Mouse (Mus musculus) embryo, embryonic 10 days (tissue): ENCODE measurements around the gene Srp54a.
A peak's percentile ranks its signal among the peaks of the same experiment; 100 is the strongest.
"Not testable (repeated sequence)": the region's sequence is repeated elsewhere in the genome, so short reads cannot be mapped to it uniquely, and the experiment has no call there.

Experiments
- DNase-seq: peaks from one replicate; pipeline ENCODE4 v3.0.0-alpha.2; 2015; ENCODE audit warnings: low spot score

The Srp54a gene

DNA sequence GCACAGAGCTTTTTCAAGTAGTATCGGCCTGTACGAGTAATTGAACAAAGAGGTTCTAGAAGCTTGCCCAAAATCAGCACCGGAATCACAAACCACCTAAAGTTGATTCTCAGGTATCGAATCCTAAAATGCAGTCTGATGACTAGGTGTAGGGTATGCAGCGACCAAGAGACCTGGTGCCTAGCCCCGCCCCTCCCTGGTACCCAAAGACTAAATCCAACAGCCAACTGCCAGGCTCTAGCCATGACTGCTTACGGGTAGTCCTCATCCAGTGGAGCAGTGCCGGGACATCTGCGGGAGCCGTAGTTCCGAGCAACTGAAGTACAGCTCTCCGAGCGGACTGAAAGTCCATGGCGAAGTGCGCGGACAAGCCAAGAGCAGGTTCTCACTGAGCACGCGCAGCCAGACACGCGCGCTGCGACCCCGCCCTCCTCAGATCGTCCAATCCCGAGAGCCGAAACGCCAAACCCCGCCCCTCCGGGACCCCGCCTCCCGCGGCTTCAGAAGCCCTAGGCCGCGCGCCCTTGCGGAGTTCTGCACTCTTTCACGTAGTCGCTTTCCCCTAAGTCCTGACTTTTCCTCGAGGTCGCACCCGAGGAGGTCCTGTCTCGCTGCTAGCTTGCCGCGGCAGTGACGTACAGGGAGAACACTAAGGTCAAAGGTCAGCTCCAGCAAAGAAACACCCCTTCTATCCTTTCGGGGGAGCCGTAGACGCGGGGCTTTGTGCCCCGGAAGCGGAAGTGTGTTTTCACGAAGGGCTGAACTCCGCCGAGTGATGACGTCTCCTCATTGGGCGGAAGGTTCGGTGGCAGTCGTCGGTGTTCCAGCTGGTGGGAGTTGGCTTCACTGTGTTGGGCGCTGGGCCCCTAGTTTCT, at the start of gene Srp54a, which contains the start of gene 2700097O09Rik:
TSS of gene Srp54a (plus strand) at position 537 of the 875 bp plus-strand sequence.
TSS of gene 2700097O09Rik (minus strand) at position 385 of the 875 bp plus-strand sequence.
- DNase-seq, result peak; percentile 95

DNA sequence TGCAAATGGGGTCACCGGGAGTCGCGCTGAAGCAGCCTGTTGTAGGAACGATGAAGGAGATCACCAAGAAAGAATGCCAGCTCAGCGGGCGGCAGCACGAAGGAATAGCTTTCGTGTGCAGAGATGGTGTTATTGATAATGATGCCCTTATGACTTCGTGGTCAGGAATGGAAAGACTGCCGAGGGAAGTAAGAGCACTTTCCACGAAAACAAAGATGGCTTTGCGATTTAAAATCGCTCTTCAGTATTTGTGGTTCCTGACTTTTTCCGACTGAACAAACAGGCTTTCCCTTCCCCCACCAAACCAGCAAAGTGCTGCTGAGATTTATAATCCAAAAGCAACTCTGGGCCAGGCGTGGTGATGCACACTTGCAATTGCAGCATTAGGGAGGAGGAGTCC, 39.1 kb upstream of the Srp54a start:
- DNase-seq, result no peak

DNA sequence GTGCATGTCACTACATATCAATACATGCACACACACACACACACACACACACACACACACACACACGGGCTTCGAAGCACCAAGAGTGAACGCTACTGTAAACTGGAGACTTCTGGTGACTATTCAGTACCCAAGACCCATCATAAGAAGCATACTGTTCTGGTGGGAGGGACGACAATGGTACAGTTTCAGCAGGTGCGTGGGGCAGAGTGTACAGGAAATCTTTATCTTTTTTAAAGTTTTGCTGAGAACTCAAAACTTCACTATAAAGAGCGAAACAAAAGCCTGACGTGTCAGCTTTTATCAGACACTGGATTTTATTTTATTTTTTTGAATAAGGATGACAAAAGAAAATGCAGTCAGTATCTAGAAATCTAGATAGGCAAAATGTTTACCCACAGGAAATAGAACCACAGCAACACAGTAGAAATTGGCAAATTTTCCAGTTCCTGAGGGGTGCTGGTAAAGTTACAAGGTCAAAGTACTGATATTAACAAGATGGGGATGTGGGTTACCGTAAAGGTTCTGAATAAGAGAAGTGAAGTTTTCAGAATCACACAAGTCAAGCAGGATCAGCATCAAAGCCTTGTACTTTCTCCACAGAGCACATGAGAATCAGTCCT, 30.2 kb upstream of the Srp54a start:
- DNase-seq, result no peak

DNA sequence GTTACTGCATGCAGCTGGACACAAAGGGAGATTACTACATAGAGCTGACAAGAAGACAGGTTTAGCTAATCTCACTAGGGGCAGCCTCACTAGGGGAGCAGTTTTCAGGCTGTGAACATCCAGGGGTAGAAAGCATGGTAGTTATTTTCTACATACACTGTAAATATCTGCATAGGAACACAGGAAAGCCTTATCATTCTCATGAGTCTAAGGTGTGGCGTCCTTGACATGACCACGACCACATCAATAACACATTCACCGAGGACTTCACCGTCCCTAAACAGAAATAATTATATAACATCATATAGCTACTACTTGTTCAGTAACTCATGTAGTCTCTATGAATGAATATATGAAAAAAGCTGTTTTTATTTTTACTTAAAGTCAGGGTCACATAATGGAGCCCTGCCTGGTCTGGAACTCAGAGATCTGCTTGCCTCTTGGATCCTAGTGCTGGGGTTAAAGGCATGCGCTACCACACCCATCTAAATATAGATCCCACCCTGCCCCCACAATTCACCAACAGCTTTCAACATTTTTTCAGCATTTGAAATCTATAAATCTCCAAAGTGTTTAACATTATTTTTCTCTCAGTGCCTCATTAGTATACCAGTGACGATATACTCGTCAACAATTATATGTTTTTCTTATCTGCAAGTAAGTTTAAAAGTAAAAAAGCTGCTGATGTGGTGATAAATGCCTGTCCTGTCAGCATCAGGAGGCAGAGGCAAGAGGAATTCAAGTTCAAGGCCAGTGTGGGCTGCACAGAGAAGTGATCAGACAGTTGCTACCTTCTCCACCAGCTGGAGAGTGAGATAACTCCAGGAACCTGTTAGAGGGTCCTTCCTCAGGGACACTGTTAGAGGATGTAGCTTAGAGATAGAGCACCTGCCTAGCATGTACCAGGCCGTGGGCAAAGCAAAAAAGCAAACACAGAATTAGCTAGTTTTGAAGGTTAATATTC, 28.6 kb upstream of the Srp54a start:
- peak; percentile 21 for DNase-seq

DNA sequence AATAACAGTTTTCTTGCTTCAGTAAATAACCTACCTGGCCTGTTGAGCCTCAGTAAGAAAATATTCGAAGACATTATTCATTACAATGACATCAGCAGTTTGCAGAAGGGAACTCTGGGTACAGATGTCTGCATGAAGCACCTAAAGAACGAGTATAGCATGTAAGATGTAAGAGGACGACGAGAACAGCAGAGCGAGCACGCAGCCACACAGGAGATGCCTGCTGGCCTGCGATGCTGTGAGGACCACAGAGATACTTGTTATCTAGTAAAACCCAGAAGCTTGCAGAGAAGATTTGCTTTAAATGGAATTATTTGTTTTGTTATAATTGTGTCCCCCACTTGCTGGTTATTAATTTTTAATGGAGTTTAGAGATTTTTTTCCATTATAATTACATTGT, 26.8 kb upstream of the Srp54a start:
- DNase-seq, result no peak

DNA sequence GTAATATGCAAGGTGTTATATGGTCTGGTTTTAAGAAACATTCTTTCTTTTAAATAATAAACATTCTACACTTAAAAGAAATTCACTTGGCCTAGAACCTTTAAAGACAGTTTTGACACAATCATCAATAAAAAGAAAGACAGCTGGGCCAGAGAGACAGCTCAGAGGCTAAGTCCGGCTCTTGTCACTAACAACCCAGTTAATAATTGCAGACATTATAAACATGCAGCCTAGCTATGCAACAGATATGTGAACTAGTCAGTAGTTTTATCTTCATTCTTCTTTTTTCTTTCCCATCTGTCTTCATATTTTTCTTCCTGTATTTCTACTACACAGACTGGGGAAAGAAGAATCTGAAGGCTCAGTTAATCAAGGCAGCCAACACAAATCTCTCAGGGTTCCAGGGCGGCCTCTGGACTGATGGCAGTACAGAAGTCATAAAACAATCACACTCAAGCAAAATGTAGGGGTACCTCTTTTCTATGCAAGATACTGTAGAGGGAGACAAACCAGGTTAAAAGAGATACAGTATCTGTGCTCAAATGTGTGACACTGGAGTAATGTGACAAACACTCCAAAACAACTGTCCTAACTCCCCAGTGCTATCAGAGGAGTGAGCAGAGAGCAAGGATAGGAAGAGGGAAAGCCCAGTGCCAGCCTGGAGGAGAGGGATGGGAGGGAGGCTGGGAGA, 25.4 kb upstream of the Srp54a start:
- DNase-seq, result no peak

DNA sequence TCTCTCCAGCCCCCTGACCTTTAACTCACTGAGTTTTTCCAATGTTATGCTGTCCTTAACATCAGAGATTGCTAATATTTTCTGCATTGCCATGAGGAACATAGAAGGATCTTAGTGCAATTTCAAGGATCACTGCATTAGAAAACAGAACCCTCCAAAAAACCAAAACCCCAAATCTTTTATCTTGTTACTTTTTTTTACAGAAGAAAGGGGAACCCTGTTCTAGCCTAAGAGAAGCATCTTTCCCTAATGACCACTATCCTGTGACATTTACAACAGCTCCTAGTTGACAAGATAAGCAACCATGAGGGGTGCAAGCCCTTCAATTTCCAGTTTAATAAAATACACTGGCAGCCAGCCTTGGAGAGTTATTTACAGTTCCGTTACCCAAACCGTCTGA, 23.4 kb upstream of the Srp54a start:
- no peak for DNase-seq

DNA sequence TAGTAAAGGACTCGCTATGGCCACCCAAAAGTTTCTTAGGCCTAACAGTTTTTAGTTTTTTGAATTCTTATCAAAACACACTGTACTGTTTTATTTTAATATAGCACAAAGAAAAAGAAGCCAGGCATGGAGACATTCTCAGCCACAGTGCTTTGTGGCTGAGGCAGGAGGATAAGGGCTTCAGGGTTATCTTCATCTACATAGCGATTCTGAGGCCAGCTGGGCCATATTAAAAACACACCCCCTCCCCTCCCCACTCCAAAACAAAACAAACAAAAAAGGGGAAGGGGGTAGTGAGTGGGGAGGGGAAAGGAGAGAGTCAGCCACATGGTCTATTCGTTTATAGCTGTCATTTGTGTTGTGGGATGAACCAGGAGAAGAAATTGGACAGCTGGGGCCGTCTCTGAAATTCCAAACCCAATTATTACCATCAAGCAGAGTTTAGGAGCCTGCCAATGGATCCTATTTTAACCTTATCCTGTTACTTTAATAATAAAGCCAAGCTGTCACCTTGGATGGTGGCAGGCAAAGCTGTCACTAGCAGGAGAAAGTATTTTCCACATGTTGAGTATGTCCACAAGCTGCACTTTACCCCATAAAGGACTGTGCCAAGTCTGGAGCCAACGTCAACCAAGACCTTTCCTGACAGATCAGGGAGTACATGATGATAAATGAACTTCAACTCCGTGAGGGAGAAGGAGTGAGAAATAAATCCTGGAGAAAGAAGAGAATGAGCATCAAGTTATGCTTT, 21.0 kb upstream of the Srp54a start:
- DNase-seq, result no peak

DNA sequence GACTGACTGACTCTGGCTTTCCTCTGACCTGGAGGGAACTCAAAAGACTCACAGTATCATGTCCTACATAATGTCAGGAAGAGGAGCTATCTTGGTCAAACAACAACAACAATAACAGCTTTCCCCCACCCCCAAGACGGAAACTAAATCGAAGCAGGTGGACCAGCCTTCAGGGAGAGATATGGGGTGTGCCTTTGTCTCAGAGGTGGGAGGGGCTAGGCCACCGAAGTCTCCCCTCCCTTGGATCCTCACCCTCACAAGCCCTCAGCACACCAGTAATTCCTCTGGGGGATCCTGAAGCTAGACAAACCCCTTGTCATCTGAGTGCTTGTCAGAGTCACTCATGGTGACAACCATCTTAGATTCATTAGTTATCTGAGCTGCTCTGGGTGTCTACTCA, 20.2 kb upstream of the Srp54a start:
- DNase-seq, result no peak

DNA sequence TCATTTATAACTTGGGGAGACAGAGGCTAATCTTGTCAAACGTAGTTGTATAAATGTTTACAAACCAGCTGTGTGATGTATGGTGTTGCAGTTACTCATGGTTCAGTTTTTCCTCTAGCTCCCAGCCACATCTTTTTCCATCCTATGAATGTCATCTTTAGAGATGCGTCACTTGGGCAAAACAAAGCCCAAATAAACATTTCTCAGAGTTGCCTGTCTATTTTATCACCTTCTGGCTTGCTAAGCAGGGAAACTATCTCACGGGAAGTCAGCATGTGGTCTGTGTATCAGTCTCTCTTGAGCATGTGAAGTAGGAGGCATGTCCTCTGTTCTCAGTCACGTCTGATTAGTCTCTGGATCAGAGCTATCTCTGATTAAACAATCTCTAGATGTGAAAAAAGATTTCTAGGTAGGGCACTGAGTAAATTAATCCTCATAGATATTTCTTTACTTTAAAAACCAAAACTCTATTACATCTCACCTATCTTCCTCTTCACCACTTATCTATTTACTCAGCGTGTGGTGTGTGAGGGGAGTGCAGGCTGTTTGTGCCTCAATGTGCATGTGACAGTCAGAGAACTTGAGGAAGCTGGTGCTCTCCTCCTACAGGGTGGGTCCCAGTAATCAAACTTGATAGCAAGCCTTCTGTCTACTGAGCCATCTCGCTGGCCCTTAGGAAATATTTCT, 19.7 kb upstream of the Srp54a start:
- no peak for DNase-seq

DNA sequence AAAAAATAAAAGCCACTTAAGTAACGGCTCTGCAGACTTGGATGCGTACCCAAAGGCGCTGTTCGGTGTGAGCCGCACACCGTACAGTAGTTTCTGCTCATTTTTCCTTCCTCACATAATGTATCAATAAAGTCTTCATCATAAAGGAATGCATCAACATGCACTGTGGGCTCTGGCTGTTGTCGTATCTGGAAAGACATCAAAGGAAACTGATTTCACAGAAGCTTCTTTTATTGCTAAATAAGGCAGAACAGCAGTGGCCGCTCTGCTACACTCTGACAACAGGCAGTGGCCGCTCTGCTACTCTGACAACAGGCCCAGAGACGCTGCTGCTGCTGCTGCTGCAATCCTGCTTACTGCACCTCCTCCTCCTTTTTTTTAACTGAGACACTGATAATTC, 19.1 kb upstream of the Srp54a start:
- no peak for DNase-seq

DNA sequence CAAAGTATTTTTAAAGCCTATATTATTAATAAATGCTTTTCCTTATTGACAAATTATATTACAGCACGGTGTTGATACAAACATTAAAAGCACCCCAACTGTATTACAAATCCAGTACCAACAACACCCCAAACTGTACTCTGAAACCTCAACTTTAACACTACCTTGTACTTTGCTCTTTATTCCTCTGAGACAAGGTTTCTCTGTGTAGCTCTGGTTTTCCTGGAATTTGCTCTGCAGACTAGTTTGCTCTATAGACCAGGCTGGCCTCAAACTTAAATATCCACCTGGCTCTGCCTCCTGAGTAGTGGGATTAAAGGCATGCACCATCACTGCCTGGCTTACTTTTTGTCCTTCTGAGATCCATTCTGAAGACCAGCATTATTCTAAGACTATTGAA, 17.9 kb upstream of the Srp54a start:
- DNase-seq, result no peak

DNA sequence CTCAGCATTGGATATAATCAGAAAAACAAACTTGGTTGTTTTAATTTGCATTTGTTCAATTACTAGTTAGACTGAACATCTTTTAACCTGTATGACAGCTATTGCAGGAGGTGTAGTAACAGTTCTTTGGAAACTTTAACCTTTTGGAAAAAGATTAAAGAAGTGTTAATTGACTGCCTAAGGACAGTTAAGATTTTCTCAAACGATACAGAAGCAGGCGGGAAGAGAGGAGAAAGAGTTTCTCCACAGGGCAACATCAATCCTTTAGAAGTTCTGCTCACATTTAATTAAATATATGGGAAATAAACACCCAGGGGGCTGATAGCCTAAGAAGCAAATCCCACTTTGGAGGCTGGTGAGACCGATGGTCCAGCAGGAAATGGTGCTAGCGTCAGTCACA, 7.6 kb upstream of the Srp54a start:
- DNase-seq, result no peak

DNA sequence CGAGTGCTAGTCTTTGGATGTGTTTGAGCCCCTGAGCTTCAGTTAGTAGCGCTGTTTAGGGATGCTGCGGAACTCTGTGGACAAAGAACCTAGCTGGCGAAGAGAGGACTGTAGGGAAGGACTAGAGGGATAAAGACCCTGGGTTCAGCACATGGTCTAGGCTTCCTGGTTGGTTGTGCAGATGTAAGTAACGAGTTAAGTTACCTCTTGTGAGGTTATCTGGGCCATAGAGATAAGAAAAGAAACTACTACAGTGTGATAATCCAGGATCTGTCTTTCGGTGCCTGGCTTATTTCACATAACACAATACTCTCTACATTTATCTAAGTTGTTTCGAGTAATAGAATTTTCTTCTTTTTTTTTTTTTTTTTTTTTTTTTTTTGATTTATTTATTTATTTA, 6.4 kb upstream of the Srp54a start:
- no peak for DNase-seq

DNA sequence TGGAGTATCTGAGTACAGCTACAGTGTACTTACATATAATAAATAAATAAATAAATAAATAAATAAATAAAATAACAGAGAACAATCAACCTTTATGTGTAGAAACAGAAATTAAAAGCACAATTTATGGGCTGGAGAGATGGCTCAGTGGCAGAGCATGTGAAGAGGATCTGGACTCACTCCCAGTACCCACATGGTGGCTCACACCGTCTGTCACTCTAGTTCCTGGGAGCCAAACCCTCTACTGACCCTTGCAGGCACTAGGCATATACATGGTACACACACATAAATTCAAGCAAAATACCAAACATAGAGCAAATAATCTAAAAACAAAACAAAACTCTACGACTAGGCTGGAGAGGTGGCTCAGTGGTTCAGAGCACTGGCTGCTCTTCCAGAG, 4.8 kb upstream of the Srp54a start:
- DNase-seq, result no peak

DNA sequence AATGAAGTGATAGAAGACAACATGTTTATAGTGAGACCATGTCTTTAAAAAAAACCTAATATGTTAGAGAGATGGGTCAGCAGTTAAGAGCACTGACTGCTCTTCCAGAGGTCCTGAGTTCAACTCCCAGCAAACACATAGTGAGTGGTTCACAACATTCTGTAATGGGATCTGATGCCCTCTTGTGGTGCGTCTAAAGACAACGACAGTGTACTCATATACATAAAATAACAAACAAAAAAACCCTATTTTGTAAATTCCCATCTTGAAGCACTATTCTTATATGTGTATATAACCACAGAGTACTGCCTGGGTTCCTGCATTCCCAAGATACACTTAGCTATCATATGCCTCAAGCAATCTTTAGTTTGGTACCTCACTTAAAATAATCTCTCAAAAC, 1.4 kb upstream of the Srp54a start:
- not testable (repeated sequence) for DNase-seq

DNA sequence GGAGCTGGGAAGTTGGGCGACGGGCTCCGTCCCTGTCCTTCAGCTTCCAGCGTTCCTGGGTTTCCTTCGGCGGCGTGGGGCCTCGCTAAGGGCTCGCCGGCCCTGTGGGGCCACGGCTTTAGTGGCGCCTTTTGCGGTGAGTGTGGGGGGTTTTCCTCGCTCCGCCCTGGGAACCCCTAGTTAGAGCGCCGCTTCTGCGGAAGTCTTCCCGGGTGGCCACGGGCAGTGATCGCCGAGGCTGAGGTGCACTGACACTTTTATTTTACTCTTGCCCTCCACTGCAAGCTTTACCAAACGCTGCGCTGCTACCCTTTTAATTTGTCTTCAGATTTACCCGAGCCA, 510 bp downstream of the Srp54a start:
- not testable (repeated sequence) for DNase-seq

DNA sequence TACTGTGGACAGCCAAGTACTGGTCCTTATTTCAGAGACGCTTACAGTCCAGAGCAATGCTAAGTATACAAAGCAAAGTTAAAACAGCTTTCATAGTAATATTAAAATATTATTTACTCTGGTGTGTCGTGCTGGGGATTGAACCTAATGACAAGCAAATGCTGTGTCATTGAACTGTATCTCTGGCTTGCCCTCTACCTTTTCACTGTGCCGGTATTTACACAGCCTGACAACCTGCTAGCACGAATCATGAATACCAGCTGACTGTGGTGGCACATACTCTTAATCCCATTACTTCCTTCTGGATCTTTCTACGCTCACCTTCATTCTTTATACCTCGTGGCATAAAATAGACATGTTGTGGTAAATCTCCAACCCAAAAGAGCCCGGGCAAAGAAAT, 12.1 kb downstream of the Srp54a start:
- not testable (repeated sequence) for DNase-seq

DNA sequence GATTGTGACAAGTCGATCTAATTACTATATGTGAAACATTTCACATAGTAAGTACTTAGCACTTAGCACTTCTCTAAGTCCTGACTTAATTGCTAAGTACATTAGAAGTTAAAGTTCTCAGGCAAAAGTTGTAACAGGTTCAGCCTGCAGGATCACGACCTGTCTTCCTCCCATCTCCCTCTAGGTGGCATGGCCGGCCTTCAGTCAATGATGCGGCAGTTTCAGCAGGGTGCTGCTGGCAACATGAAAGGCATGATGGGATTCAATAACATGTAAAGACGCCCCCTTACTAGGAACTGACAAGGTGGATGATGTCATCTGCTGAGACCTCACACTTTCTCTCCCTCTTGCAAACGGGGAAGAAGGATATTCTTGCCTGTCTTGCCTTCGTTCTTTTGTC, 32.6 kb downstream of the Srp54a start:
- not testable (repeated sequence) for DNase-seq

DNA sequence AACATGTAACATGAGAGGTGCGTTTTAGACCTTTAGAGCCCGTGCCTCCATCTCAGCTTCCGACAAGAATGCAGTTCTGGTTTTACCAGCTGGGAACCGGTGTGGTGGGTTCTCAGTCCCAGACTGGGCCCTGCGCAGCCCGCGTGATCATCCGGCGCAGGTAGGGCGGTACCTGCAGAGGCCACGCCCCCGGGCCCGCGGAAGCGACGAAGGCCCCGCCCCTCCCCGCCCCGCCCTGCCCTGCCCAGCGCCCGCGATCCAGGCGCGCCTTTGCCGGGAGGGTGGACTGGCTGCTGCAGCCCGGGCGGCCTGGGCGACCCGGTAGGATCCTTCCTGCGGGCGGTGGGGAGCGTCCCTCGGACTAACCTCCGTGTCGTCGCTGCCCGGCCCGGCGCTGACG, 44.2 kb downstream of the Srp54a start, which contains the start of gene Fam177a:
TSS of gene Fam177a (plus strand) at position 228 of the 400 bp plus-strand sequence.
- DNase-seq, result not testable (repeated sequence)
